ENCODE assay signal across 11 mouse cellular contexts in the genomic region with DNA sequence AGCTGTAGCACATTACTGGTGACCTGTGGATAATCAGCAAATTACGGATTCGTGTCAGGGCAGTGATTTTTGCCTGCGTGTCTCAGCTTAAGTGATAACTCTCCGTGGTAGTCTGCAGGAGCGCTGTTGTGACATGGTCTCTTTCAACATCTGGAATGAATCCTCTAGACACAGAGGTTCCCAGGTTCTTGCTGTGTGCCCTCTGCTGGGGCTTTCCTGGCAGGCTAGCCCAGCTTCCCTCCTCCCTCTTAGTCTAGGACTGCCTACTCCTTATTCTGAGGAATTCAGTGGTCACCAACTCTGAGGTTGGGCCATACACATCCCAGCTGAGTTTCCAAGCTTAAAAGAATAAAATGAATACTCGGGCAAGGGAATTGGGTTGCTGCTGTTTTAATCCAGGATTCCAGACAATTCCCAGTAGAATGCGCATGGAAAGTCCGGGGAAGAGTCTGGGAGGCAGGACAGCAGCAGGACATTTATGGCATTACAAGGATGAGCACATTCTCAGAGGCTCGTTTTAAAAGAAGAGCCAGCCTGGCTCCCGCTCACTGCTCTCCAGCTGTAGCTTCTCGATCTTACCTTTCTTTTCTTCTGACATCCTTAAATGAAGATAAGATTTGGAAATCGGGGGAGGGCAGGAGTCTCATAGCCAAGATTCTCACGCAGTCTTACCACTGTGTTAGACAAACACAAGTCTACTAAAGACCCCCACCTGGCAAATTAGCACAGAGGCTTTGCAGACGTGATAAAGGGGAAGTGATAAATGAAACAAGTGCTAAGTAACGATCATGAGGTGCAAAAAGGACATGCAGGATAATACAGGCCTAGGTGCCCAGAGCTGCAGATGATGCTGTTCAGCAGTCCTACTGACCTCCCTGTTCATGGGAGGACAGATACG.
DNase-seq lines count a peak whose midpoint lies in the region; ATAC-seq and TF ChIP-seq lines count a peak whose summit lies in the region.
"Had no signal": no experiment of that assay in that cellular context is flagged by ENCODE, and none has a peak within 500 bp of the region (broad histone marks: within the 10 kb centered on the region; RNA-seq: fewer than 3 reads in every experiment).

No protein-coding gene starts in this region.

- 0 out of 2 replicates have a peak overlapping the region, but pooled peaks have one; percentile 3 for H3K27ac ChIP-seq in hindbrain, embryonic 13.5 days
- H3K27ac ChIP-seq in hindbrain, postnatal 0 days: no peak overlapping the region
- no peak overlapping the region for H3K27ac ChIP-seq in midbrain, embryonic 16.5 days (ENCODE audit: low read length)
- H3K27ac ChIP-seq in thymus, adult 2 months (ENCODE audit: control insufficient read depth, insufficient read depth, low read length): no peak overlapping the region

- no peak for TF ChIP-seq POLR2A in thymus, adult 2 months (IDR thresholded peaks at IDR 0.05; ENCODE audit: control insufficient read depth, extremely low read depth, insufficient read depth, low read length, poor library complexity)

- no peak overlapping the region for H3K4me2 ChIP-seq in hindbrain, embryonic 13.5 days
- H3K4me2 ChIP-seq in hindbrain, postnatal 0 days (ENCODE audit: low read depth, low read length): no peak overlapping the region
- no peak overlapping the region for H3K4me2 ChIP-seq in midbrain, embryonic 16.5 days (ENCODE audit: low read length)

- no peak for DNase-seq in hindbrain, postnatal 0 days (ENCODE audit: low spot score)
- peak; percentile 6 for DNase-seq in MEL-GATA-1-ER (ENCODE audit: extremely low read depth, low read depth)
- no peak for DNase-seq in MN1 (ENCODE audit: low spot score)
- DNase-seq in thymus, adult 2 months: no peak
- DNase-seq: kidney, adult 18-20 months; layer of hippocampus, adult 9-11 months; retina, postnatal 1 day had no signal

- ATAC-seq in hindbrain, embryonic 13.5 days (ENCODE audit: low FRiP score): no peak
- ATAC-seq in hindbrain, postnatal 0 days: no peak
- ATAC-seq in granulocyte monocyte progenitor cell, adult 5-6 weeks (replicated peaks; ENCODE audit: poor library complexity, severe bottlenecking): peak; percentile 70
- ATAC-seq in midbrain, embryonic 16.5 days: 0 out of 2 replicates have a peak, but pooled peaks have one; percentile 12

- H3K27me3 ChIP-seq in hindbrain, embryonic 13.5 days: no peaks in the 10 kb centered on the region
- no peaks in the 10 kb centered on the region for H3K27me3 ChIP-seq in hindbrain, postnatal 0 days (ENCODE audit: insufficient read depth, low read length)
- H3K27me3 ChIP-seq in midbrain, embryonic 16.5 days (ENCODE audit: control insufficient read depth, insufficient read depth, low read depth, low read length): no peaks in the 10 kb centered on the region
- H3K27me3 ChIP-seq in thymus, adult 2 months (ENCODE audit: control insufficient read depth, insufficient read depth, low read length): no peaks in the 10 kb centered on the region

- no peak overlapping the region for H3K9ac ChIP-seq in hindbrain, embryonic 13.5 days
- no peak overlapping the region for H3K9ac ChIP-seq in hindbrain, postnatal 0 days (replicated peaks; ENCODE audit: low read length)
- no peak overlapping the region for H3K9ac ChIP-seq in midbrain, embryonic 16.5 days (ENCODE audit: low read depth, low read length)

- TF ChIP-seq CTCF in hindbrain, postnatal 0 days (IDR thresholded peaks at IDR 0.05; ENCODE audit: low read depth): no peak
- no peak for TF ChIP-seq CTCF in thymus, adult 2 months (IDR thresholded peaks at IDR 0.05; ENCODE audit: borderline replicate concordance, control insufficient read depth, extremely low read depth, insufficient read depth, low read length, poor library complexity)

- no peak overlapping the region for H3K4me3 ChIP-seq in hindbrain, embryonic 13.5 days
- no peak overlapping the region for H3K4me3 ChIP-seq in hindbrain, postnatal 0 days (ENCODE audit: low read length)
- no peak overlapping the region for H3K4me3 ChIP-seq in midbrain, embryonic 16.5 days (ENCODE audit: low read depth, low read length)
- no peak overlapping the region for H3K4me3 ChIP-seq in thymus, adult 2 months (ENCODE audit: control insufficient read depth, insufficient read depth, low read length)
- H3K4me3 ChIP-seq: myocyte had no signal

- H3K9me3 ChIP-seq in hindbrain, embryonic 13.5 days: no peaks in the 10 kb centered on the region
- no peaks in the 10 kb centered on the region for H3K9me3 ChIP-seq in hindbrain, postnatal 0 days (ENCODE audit: low read length)
- no peaks in the 10 kb centered on the region for H3K9me3 ChIP-seq in midbrain, embryonic 16.5 days (replicated peaks; ENCODE audit: control insufficient read depth, low read length, poor library complexity, severe bottlenecking)

- H3K36me3 ChIP-seq in hindbrain, embryonic 13.5 days: no peaks in the 10 kb centered on the region
- no peaks in the 10 kb centered on the region for H3K36me3 ChIP-seq in hindbrain, postnatal 0 days (ENCODE audit: insufficient read depth, low read length)
- no peaks in the 10 kb centered on the region for H3K36me3 ChIP-seq in midbrain, embryonic 16.5 days (ENCODE audit: control insufficient read depth, insufficient read depth, low read length)
- H3K36me3 ChIP-seq in thymus, adult 2 months (ENCODE audit: control insufficient read depth, insufficient read depth, low read length): no peaks in the 10 kb centered on the region

- H3K4me1 ChIP-seq in hindbrain, embryonic 13.5 days (replicated peaks): peaks cover 30% of the 10 kb centered on the region
- H3K4me1 ChIP-seq in hindbrain, postnatal 0 days (ENCODE audit: insufficient read depth, low read length): no peaks in the 10 kb centered on the region; the same call in 1 of the 2 replicates
- peaks cover 2% of the 10 kb centered on the region; the same call in 1 of the 2 replicates for H3K4me1 ChIP-seq in midbrain, embryonic 16.5 days (ENCODE audit: control insufficient read depth, insufficient read depth, low read length)
- H3K4me1 ChIP-seq in thymus, adult 2 months (replicated peaks; ENCODE audit: control insufficient read depth, insufficient read depth, low read length): no peaks in the 10 kb centered on the region

- 69% methylated on average over 16 of the region's 16 CpGs for WGBS in hindbrain, embryonic 13.5 days
- WGBS in hindbrain, postnatal 0 days: 74% methylated on average over 16 of the region's 16 CpGs
- 66% methylated on average over 16 of the region's 16 CpGs for WGBS in midbrain, embryonic 16.5 days
- WGBS in thymus, adult 2 months: 78% methylated on average over 16 of the region's 16 CpGs

Comparison
In these comparisons a context has a peak if more than half of its experiments do, and no peak if none do; other contexts are left out.
1. ATAC-seq: peak in granulocyte monocyte progenitor cell, adult 5-6 weeks (single experiment) and midbrain, embryonic 16.5 days (single experiment); none in hindbrain, embryonic 13.5 days (single experiment) and hindbrain, postnatal 0 days (single experiment).